Mouse (Mus musculus) embryonic facial prominence, embryonic 15.5 days (tissue): ENCODE data around the gene Cirbp. TPM values are rescaled to one million over a fixed set of nuclear protein-coding genes. Genes with fewer than 3 reads are reported as not detected.

Source experiments
- ATAC-seq: fragments of 200-750 bp; cut with Nextera tagmentation; 2 replicates; pipeline ENCODE4 v1.8.0; 2017; ENCODE audit warnings: low read depth, moderate TSS enrichment; ENCODE audit not compliant: insufficient number of reproducible peaks, low FRiP score, low TSS enrichment
- H3K27ac ChIP-seq: fragments of 300-500 bp; sonication (generic); replicated peaks from 2 replicates; pipeline ENCODE4 v1.5.1; 2015; ENCODE audit warnings: mild to moderate bottlenecking, inconsistent platforms
- H3K27me3 ChIP-seq: fragments of 300-500 bp; sonication (generic); 2 replicates; pipeline ENCODE4 v1.6.1; 2015; ENCODE audit warnings: inconsistent platforms
- H3K36me3 ChIP-seq: fragments of 300-500 bp; sonication (generic); 2 replicates; pipeline ENCODE4 v1.6.1; 2015; ENCODE audit warnings: mild to moderate bottlenecking, inconsistent platforms
- H3K4me1 ChIP-seq: fragments of 300-500 bp; sonication (generic); 2 replicates; pipeline ENCODE4 v1.6.1; 2015; ENCODE audit warnings: inconsistent platforms
- H3K4me2 ChIP-seq: fragments of 300-500 bp; sonication (generic); replicated peaks from 2 replicates; pipeline ENCODE4 v1.6.1; 2015; ENCODE audit warnings: mild to moderate bottlenecking, inconsistent platforms
- H3K4me3 ChIP-seq: fragments of 300-500 bp; sonication (generic); replicated peaks from 2 replicates; pipeline ENCODE4 v1.5.1; 2015; ENCODE audit warnings: mild to moderate bottlenecking, inconsistent platforms
- H3K9ac ChIP-seq: fragments of 300-500 bp; sonication (generic); 2 replicates; pipeline ENCODE4 v1.6.1; 2015; ENCODE audit warnings: inconsistent platforms
- H3K9me3 ChIP-seq: fragments of 300-500 bp; sonication (generic); replicated peaks from 2 replicates; pipeline ENCODE4 v1.6.1; 2016; ENCODE audit warnings: inconsistent platforms
- WGBS: fragments of 180-500 bp; shearing (Covaris S2); methylation state at CpG from one replicate; pipeline ENCODE4 v1.1.7; 2015; 5-methylcytosine and 5-hydroxymethylcytosine counted together
- polyA plus RNA-seq: library from polyadenylated mRNA; unstranded; fragments of >200 nt; fragmentation: Nextera tagmentation; extraction: Ambion mirVana; gene quantifications from 2 replicates; pipeline ENCODE4 v1.2.1, GENCODE M21; 2015

Gene Cirbp
- polyA plus RNA-seq, 1 experiment from 2014 or later, result 116 TPM

DNA sequence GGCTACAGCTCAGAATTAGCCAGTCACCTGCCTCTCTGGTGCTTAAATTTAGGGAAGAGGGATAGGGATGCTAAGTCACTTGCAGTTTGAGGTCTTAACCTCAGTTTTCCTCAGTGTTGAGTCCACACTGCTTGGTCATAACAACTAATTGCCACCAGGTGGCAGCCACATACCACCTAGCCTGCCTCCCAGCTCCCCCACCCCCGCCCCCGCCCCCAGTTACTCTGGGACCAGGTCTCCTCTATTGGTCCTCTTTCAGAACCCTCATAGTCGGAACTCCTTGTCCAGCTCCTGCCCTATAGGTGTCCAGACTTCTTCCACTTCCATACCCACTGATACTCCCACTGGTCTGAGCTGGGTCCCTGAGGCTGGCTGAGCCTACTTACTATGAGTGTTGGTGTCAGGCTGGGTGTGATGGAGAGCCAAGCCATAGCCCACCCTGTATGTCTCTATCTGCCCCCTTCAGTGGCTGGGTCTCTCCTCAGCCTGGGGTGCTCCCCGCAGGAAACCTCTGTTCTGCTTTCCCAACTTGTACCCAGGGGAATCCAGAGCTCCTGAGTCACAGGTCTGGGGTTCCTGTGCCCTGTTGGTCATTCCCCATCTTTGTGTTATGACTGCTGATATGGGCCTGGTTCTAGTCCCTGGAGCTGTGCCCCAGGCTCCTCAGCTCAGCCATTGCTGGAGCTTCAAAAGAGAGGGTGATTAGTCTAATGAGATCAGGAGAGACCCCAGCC lies 9.9 kb downstream of the Cirbp start:
- H3K4me3 ChIP-seq, result no peak overlapping the region
- H3K9me3 ChIP-seq, result no peaks in the 10 kb centered on the region
- H3K27ac ChIP-seq, result no peak overlapping the region
- H3K9ac ChIP-seq, result no peak overlapping the region
- H3K27me3 ChIP-seq, result no peaks in the 10 kb centered on the region
- no peak for ATAC-seq
- 22% methylated on average over 4 of the region's 4 CpGs for WGBS
- peaks cover 17% of the 10 kb centered on the region for H3K36me3 ChIP-seq
- H3K4me1 ChIP-seq, result peaks cover 47% of the 10 kb centered on the region
- no peak overlapping the region for H3K4me2 ChIP-seq

DNA sequence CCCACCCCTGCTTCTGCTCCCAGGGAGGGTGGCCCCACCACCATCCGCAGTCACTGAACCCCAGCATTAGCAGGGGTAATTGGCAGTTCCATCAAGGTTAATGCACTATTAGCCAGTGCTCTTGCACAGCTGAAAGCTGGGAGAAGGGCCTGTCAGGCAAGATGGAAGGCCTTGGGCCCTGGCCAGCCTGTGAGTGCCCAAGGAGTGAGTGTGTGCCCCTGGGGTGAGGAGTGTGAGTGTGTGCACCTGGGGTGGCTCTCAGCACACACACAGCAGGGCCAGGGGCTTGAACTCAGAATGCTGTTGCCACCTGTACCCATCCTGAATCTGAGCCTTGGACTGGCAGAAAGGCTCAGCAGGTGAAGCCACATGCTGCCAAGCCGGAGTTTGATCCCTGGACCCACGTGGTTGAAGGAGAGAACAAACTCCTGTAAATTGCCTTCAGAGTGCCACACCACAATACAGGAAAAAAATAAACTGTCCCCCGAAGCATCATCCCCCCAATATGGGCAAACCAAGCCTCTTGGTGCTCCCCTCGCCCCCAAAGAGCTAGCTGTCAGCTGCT lies 10.6 kb downstream of the Cirbp start:
- Histone ChIP-seq H3K4me3 (no peak overlapping the region), H3K36me3 (peaks cover 10% of the 10 kb centered on the region), H3K27me3 (no peaks in the 10 kb centered on the region), H3K9me3 (no peaks in the 10 kb centered on the region), H3K27ac (no peak overlapping the region), H3K4me2 (no peak overlapping the region), H3K4me1 (peaks cover 51% of the 10 kb centered on the region), H3K9ac (no peak overlapping the region)
- 77% methylated on average over 5 of the region's 5 CpGs for WGBS
- no peak for ATAC-seq

DNA sequence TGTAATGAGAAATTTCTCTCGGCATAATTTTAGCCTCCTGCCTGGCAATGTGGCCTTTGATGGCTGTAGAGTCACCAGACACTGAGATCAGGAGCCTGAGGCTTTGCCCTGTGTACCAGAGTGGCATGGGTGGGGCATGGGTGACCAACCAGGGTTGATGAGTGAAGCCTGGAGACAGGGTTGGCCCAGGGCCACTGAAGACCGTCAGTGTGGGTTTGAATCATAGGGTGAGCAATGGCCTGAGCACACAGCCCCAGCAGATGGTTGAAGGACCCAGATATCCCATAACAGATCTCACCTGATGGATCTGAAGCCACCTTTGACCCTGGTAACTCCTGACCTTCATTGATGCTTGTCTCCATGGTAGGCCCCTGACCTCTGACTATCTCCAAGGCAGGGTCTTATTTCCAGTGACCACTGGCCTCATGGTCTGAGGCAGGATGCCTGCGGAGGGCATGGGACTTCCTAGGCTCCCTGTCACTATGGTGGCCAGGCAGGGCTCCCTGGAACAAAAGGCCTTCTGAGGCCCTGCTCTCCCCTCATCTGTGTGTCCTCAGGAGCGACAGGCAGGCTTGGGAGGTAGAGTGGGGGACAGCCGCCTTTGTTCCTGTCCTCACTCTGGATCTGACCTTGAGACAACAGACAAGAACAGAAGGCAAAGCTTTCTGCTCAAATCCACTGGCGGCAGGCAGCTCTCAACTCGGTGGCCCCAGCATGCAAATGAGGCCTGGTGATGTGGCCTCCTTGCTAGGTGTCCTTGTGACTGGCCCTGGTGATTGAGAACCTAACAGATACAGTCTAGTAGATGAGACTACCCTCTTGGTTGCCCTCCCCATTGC lies 11.9 kb downstream of the Cirbp start:
- Histone ChIP-seq H3K9me3 (no peaks in the 10 kb centered on the region), H3K27ac (no peak overlapping the region), H3K4me3 (no peak overlapping the region), H3K4me1 (peaks cover 39% of the 10 kb centered on the region), H3K4me2 (no peak overlapping the region), H3K36me3 (peaks cover 7% of the 10 kb centered on the region; the same call in 1 of the 2 replicates), H3K9ac (no peak overlapping the region), H3K27me3 (no peaks in the 10 kb centered on the region)
- whole genome bisulfite sequencing, result 64% methylated on average over 7 of the region's 7 CpGs
- no peak for ATAC-seq

DNA sequence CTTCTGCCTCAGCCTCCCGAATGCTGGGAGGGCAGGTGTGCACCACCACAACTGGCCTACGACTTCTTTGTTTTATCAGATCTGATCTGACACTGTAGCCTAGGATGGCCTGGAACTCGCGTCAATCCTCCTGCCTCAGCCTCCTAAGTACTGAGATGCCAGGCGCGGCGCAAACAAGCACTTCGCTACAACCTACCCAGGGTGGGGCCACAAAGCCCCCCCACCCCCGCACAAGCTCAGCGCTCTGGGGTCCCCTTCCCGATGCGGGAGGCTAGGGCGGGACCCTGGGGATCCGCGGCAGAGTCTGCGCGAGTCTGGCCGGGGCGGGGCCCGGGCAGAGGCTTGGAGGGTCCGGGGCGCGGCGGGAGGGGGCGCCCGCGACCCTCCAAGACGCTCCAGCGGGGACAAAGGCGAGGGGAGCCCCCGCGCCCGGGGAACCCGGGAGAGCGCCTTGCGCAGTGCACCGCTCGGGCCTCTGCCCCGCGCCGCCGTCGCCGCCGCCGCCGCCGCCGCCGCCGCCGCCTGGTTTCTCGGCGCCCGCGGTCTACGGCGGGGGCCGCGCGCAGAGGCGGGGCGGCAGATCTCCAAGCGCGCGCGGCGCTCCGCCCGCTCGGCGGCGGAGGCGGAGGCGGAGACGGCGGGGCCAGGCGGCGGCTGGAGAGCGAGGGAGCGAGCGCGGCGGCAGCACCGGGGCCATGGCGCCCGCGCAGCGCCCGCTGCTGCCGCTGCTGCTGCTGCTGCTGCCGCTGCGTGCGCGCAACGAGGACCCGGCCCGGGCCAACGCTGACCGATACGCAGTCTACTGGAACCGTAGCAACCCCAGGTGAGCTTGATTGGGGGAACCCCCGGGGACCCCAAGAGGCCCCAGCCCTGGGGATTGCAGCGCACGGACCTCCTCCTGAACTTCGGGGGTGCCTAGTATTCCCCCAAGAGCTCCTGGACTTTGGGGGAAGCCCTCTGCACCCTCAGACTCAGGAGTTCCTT lies 13.6 kb downstream of the Cirbp start, which contains the start of gene Efna2:
TSS of gene Efna2 (plus strand) at position 415 of the 984 bp plus-strand sequence.
- peak; percentile 69 for ATAC-seq
- Histone ChIP-seq H3K27me3 (no peaks in the 10 kb centered on the region), H3K4me3 (peak within 1 kb of the TSS; percentile 75), H3K9me3 (no peaks in the 10 kb centered on the region), H3K9ac (peak within 1 kb of the TSS; percentile 78), H3K27ac (peak within 1 kb of the TSS; percentile 68), H3K36me3 (peaks cover 11% of the 10 kb centered on the region), H3K4me2 (peak within 1 kb of the TSS; percentile 55), H3K4me1 (peaks cover 31% of the 10 kb centered on the region)
- 2% methylated on average over 52 of the region's 106 CpGs for WGBS

DNA sequence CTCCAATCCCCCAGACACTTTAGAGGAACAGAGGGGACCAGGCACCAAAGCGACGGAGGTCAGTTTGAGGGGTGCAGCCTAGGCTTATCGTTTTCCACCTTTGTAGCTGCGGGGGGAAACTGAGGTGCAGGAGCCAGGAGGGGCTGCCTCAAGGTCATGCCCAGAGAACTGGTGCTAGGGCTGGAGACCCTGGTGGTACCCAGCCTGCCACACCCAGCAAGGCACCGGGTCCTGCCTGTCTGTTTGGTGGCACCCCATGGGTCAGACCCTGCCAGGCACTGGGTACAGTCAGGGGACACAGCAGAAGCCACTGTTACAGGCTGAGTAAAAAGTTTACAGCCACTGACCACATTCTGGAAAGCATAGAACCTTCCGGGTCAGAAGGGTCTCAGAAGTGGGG lies 14.5 kb downstream of the Cirbp start:
- Histone ChIP-seq H3K9ac (peak overlapping the region; percentile 78), H3K4me2 (peak overlapping the region; percentile 55), H3K4me3 (peak overlapping the region; percentile 75), H3K4me1 (peaks cover 25% of the 10 kb centered on the region), H3K9me3 (no peaks in the 10 kb centered on the region), H3K27ac (no peak overlapping the region), H3K36me3 (peaks cover 11% of the 10 kb centered on the region), H3K27me3 (no peaks in the 10 kb centered on the region)
- WGBS, result 40% methylated on average over 6 of the region's 6 CpGs
- ATAC-seq, result no peak

DNA sequence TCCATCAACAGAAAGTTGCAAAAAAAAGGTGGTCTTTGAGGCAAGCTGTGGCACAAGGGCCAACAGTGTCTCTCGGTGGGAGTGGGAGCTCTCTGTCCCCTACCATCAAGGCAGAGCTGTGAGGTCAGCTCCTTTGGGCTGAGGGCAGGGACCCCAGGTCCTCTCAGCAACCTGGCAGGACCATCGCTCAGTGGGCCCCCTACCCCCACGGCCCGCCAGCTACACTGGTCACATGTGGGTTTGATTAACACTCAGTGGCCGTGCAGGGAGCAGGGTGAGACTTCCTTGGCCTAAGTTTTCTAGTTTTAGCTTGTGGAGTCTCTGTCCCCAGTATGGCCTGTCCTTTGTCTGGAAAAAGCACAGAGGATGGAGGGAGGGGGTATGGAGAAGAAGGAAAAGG lies 15.0 kb downstream of the Cirbp start:
- WGBS, result 16% methylated on average over 5 of the region's 5 CpGs
- H3K27ac ChIP-seq, result no peak overlapping the region
- H3K9me3 ChIP-seq, result no peaks in the 10 kb centered on the region

DNA sequence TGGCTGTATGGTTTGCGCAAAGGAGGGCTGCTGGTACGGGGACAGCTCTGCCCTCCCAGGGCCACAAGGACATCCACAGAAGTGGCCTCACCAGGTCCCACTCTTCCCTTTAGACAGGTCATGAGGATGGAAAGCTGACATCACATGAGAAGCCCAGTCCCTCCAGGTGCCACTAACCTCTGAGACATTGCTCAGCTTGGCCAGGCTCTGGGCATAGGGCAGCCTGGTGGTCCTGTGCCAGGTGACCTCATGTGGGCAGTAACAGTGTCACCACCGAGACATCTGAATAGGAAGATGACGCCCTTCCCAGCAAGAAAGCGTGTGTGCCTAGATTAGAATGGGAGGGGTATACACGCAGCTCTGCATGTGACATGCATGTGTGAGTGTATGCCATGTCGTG lies 16.8 kb downstream of the Cirbp start:
- no peak overlapping the region for H3K4me3 ChIP-seq
- peaks cover 17% of the 10 kb centered on the region for H3K36me3 ChIP-seq
- peaks cover 20% of the 10 kb centered on the region for H3K4me1 ChIP-seq
- H3K27ac ChIP-seq, result no peak overlapping the region
- no peak overlapping the region for H3K9ac ChIP-seq
- no peak for ATAC-seq
- H3K9me3 ChIP-seq, result no peaks in the 10 kb centered on the region
- H3K27me3 ChIP-seq, result no peaks in the 10 kb centered on the region
- 90% methylated on average over 7 of the region's 7 CpGs for WGBS
- no peak overlapping the region for H3K4me2 ChIP-seq

More for the DNA sequence above, 15.0 kb downstream of the Cirbp start:
- H3K4me1 ChIP-seq, result peaks cover 21% of the 10 kb centered on the region
- no peaks in the 10 kb centered on the region for H3K27me3 ChIP-seq
- H3K9ac ChIP-seq, result peak overlapping the region; percentile 12; the same call in 1 of the 2 replicates
- ATAC-seq, result no peak
- peak overlapping the region; percentile 55 for H3K4me2 ChIP-seq
- peak overlapping the region; percentile 75 for H3K4me3 ChIP-seq
- peaks cover 11% of the 10 kb centered on the region for H3K36me3 ChIP-seq

DNA sequence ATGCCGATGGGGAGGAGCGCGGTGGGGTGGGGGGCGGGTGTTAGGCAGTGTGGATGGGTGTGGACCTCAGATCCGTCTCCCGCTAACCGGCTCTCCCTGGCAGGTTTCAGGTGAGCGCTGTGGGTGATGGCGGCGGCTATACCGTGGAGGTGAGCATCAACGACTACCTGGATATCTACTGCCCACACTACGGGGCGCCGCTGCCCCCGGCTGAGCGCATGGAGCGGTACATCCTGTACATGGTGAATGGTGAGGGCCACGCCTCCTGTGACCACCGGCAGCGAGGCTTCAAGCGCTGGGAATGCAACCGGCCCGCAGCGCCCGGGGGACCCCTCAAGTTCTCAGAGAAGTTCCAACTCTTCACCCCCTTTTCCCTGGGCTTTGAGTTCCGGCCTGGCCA lies 20.9 kb downstream of the Cirbp start:
- Histone ChIP-seq H3K27me3 (peaks cover 27% of the 10 kb centered on the region), H3K4me1 (peaks cover 20% of the 10 kb centered on the region), H3K4me3 (no peak overlapping the region), H3K27ac (no peak overlapping the region), H3K9me3 (no peaks in the 10 kb centered on the region), H3K4me2 (no peak overlapping the region), H3K9ac (no peak overlapping the region), H3K36me3 (peaks cover 33% of the 10 kb centered on the region)
- ATAC-seq, result no peak
- WGBS, result 50% methylated on average over 27 of the region's 27 CpGs

DNA sequence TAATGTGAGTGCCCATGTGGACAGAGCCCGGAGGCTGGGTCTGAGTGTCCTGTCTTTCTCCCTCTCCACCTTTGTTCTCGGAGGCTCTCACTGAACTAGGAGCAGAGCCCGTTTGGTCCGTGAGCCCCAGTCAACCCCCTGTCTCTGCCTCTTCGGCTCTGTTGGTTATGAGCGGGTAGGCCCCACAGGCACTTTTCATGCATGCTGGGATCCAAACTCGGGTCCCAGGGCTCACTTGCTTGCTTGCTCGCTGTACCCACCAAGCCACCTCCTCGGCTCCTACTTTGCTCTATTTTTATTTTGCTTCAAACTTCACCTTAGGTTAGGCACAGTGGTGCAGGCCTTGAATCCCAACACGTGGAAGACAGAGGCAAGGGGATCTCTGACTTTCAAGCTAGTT lies 22.0 kb downstream of the Cirbp start:
- Histone ChIP-seq H3K27ac (no peak overlapping the region), H3K9ac (no peak overlapping the region), H3K9me3 (no peaks in the 10 kb centered on the region), H3K36me3 (peaks cover 25% of the 10 kb centered on the region; the same call in 1 of the 2 replicates), H3K4me2 (no peak overlapping the region), H3K4me3 (no peak overlapping the region), H3K4me1 (peaks cover 20% of the 10 kb centered on the region), H3K27me3 (peaks cover 27% of the 10 kb centered on the region)
- no peak for ATAC-seq
- 86% methylated on average over 10 of the region's 10 CpGs for WGBS

DNA sequence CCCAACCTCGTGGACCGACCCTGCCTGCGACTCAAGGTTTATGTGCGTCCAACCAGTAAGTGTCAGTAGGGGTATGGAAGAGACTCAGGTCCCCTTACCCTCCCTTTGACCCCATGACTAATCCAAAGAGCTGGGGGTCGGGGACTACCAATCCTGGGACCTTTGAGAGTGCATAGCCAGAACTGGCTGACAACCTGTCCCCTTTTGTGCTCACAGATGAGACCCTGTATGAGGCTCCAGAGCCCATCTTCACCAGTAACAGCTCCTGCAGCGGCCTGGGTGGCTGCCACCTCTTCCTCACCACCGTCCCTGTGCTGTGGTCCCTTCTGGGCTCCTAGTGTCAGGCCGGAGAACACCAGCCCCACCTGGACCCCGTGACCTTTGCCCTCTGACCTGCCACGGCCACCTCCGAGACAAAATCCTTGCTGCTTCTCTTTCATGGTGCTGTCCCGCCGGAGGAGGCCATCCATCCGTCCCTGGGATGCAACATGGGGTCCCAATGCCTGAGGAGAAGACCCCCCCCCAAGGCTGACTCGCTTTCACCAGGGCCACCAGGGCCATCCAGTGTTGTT lies 22.8 kb downstream of the Cirbp start:
- Histone ChIP-seq H3K4me1 (peaks cover 20% of the 10 kb centered on the region), H3K27me3 (peaks cover 27% of the 10 kb centered on the region), H3K9me3 (no peaks in the 10 kb centered on the region), H3K27ac (no peak overlapping the region), H3K36me3 (peaks cover 22% of the 10 kb centered on the region; the same call in 1 of the 2 replicates), H3K4me2 (no peak overlapping the region), H3K4me3 (no peak overlapping the region), H3K9ac (no peak overlapping the region)
- WGBS, result 70% methylated on average over 15 of the region's 15 CpGs
- no peak for ATAC-seq
